Mouse (Mus musculus): ENCODE measurements around the gene Xpo6. TPM values are rescaled to one million over a fixed set of nuclear protein-coding genes. Genes with fewer than 3 reads are reported as not detected.

Xpo6 gene
- polyA plus RNA-seq, 1 experiment from 2014 or later, result 65.5 TPM

DNA sequence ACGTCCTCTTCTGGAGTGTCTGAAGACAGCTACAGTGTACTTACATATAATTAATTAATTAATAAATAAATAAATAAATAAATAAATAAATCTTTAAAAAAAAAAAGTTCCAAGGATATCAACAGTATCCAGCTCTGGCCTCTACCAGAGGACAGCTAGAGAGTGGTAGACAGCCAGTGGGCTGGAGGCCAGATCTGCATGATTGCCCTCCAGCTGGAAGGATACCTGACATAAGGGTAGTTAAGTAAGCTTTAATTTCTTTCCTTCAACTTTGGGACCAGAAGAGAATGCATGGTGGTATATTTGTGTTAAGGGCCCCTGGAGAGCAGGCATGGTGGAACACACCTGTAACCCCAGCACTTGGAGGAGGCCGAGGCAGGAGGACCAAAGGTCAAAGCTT is 100.5 kb downstream of the Xpo6 start:
- Histone ChIP-seq H3K36me3 (replicated peaks) (peaks cover 88% of the 10 kb centered on the region), H3K4me1 (no peaks in the 10 kb centered on the region), H3K27ac (no peak overlapping the region), H3K9me3 (no peaks in the 10 kb centered on the region), H3K4me3 (no peak overlapping the region), H3K27me3 (ENCODE audit: poor library complexity, severe bottlenecking) (no peaks in the 10 kb centered on the region)
- WGBS, result 93% methylated on average over 2 of the region's 2 CpGs
- DNase-seq (ENCODE audit: extremely low spot score, low spot score), result no peak

GRCm38 (mm10) chr7:126099163-126099775 is 101.0 kb downstream of the Xpo6 start:
- DNase-seq (ENCODE audit: extremely low spot score, low spot score), result no peak
- H3K4me1 ChIP-seq, result no peaks in the 10 kb centered on the region
- 96% methylated on average over 7 of the region's 7 CpGs for WGBS
- no peaks in the 10 kb centered on the region for H3K9me3 ChIP-seq
- H3K27ac ChIP-seq, result no peak overlapping the region
- H3K36me3 ChIP-seq (replicated peaks), result peaks cover 83% of the 10 kb centered on the region
- no peak overlapping the region for H3K4me3 ChIP-seq
- no peaks in the 10 kb centered on the region for H3K27me3 ChIP-seq (ENCODE audit: poor library complexity, severe bottlenecking)

DNA sequence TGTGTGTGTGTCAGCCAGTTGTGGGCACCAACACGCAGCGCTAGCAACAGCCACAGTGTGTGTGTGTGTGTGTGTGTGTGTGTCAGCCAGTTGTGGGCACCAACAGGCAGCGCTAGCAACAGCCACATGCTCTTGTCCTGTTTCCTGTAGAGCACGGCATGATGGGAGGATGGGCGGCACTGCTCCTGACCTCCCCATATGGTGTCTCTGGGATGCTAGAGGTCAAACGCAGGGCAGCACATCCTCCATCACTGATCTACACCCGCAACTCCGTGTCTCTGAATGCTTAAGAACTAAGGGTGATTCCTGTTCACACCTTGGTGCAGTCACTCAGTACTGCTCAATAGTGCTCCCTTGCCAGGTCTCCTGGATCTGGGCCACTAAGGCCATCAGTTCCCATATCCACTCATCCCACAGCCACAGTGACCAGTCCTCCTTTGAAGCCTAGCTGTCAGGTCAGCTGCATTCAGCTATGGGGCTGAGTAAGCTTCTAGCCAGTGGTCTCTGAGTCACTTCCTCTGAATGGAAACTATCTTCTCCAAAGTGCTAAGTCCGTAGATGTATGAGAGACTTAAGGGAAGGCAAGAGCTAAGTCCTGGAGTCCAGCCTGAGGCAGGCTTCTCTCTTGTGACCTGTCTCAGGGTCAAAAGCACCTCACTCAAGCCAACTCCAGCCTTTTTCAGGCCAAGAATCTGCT is 102.9 kb downstream of the Xpo6 start:
- H3K9me3 ChIP-seq, result no peaks in the 10 kb centered on the region
- H3K27me3 ChIP-seq (ENCODE audit: poor library complexity, severe bottlenecking), result no peaks in the 10 kb centered on the region
- 87% methylated on average over 7 of the region's 9 CpGs for WGBS
- H3K36me3 ChIP-seq (replicated peaks), result peaks cover 64% of the 10 kb centered on the region
- H3K27ac ChIP-seq, result no peak overlapping the region
- no peak for DNase-seq (ENCODE audit: extremely low spot score, low spot score)
- no peak overlapping the region for H3K4me3 ChIP-seq
- H3K4me1 ChIP-seq, result peaks cover 4% of the 10 kb centered on the region; the same call in 1 of the 2 replicates

GRCm38 (mm10) chr7:126096596-126096995 is 103.7 kb downstream of the Xpo6 start:
- DNase-seq (ENCODE audit: extremely low spot score, low spot score), result no peak
- WGBS, result 88% methylated on average over 5 of the region's 5 CpGs
- Histone ChIP-seq H3K27me3 (ENCODE audit: poor library complexity, severe bottlenecking) (no peaks in the 10 kb centered on the region), H3K27ac (no peak overlapping the region), H3K9me3 (no peaks in the 10 kb centered on the region; the same call in 1 of the 2 replicates), H3K4me1 (peaks cover 4% of the 10 kb centered on the region; the same call in 1 of the 2 replicates), H3K4me3 (no peak overlapping the region), H3K36me3 (replicated peaks) (peaks cover 56% of the 10 kb centered on the region)

GRCm38 (mm10) chr7:126094738-126095137 is 105.6 kb downstream of the Xpo6 start:
- Histone ChIP-seq H3K4me3 (no peak overlapping the region), H3K36me3 (replicated peaks) (peaks cover 38% of the 10 kb centered on the region), H3K27me3 (ENCODE audit: poor library complexity, severe bottlenecking) (no peaks in the 10 kb centered on the region), H3K4me1 (peaks cover 4% of the 10 kb centered on the region; the same call in 1 of the 2 replicates), H3K27ac (no peak overlapping the region), H3K9me3 (peaks cover 8% of the 10 kb centered on the region; the same call in 1 of the 2 replicates)
- 89% methylated on average over 5 of the region's 5 CpGs for WGBS
- DNase-seq (ENCODE audit: extremely low spot score, low spot score), result no peak

GRCm38 (mm10) chr7:126093162-126093561 is 107.1 kb downstream of the Xpo6 start:
- H3K27ac ChIP-seq, result no peak overlapping the region
- no peak for DNase-seq (ENCODE audit: extremely low spot score, low spot score)

GRCm38 (mm10) chr7:126089782-126090181 is 110.5 kb downstream of the Xpo6 start:
- no peak overlapping the region for H3K4me3 ChIP-seq
- H3K27ac ChIP-seq, result no peak overlapping the region
- H3K9me3 ChIP-seq, result peaks cover 8% of the 10 kb centered on the region; the same call in 1 of the 2 replicates
- H3K4me1 ChIP-seq, result peaks cover 34% of the 10 kb centered on the region
- peaks cover 27% of the 10 kb centered on the region for H3K27me3 ChIP-seq (ENCODE audit: poor library complexity, severe bottlenecking)
- DNase-seq (ENCODE audit: extremely low spot score, low spot score), result peak; percentile 50
- no peaks in the 10 kb centered on the region for H3K36me3 ChIP-seq (replicated peaks)
- 20% methylated on average over 6 of the region's 6 CpGs for WGBS

More at GRCm38 (mm10) chr7:126093162-126093561, 107.1 kb downstream of the Xpo6 start:
- H3K9me3 ChIP-seq, result peaks cover 8% of the 10 kb centered on the region; the same call in 1 of the 2 replicates
- peaks cover 4% of the 10 kb centered on the region; the same call in 1 of the 2 replicates for H3K4me1 ChIP-seq
- no peaks in the 10 kb centered on the region for H3K27me3 ChIP-seq (ENCODE audit: poor library complexity, severe bottlenecking)
- peaks cover 24% of the 10 kb centered on the region for H3K36me3 ChIP-seq (replicated peaks)
- 42% methylated on average over 3 of the region's 3 CpGs for WGBS
- H3K4me3 ChIP-seq, result no peak overlapping the region

- 29% methylated on average over 4 of the region's 6 CpGs for WGBS
- peaks cover 44% of the 10 kb centered on the region for H3K27me3 ChIP-seq (ENCODE audit: poor library complexity, severe bottlenecking)
- H3K4me1 ChIP-seq, result peaks cover 48% of the 10 kb centered on the region
- H3K27ac ChIP-seq, result no peak overlapping the region
- peaks cover 8% of the 10 kb centered on the region; the same call in 1 of the 2 replicates for H3K9me3 ChIP-seq
- no peak overlapping the region for H3K4me3 ChIP-seq
- H3K36me3 ChIP-seq (replicated peaks), result no peaks in the 10 kb centered on the region
- DNase-seq (ENCODE audit: extremely low spot score, low spot score), result no peak
Observed at GRCm38 (mm10) chr7:126088155-126088554, 112.1 kb downstream of the Xpo6 start.

DNA sequence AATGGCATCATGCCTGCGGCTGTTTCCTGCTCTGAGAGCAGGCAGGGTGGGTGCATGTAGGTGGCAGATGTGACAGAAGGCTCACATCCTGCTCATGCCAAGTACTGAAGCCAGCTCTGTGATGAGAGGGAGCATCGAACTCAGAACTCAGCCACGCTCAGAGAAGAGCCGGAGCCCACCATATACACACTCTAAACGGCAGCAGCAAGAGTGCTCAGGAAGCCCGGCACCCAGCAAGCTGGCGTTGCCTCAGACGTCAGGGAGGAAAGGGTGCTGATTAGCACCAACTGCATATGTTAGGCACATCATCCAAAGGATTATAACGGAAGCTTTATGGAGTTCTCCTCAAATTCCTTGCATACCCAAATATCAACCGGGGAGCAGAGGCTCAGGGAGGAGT is 112.7 kb downstream of the Xpo6 start:
- H3K9me3 ChIP-seq, result peaks cover 8% of the 10 kb centered on the region; the same call in 1 of the 2 replicates
- 78% methylated on average over 10 of the region's 10 CpGs for WGBS
- H3K4me1 ChIP-seq, result peaks cover 45% of the 10 kb centered on the region
- DNase-seq (ENCODE audit: extremely low spot score, low spot score), result no peak
- no peak overlapping the region for H3K4me3 ChIP-seq
- 0 out of 2 replicates have a peak overlapping the region, but pooled peaks have one; percentile 53 for H3K27ac ChIP-seq
- H3K27me3 ChIP-seq (ENCODE audit: poor library complexity, severe bottlenecking), result peaks cover 49% of the 10 kb centered on the region
- no peaks in the 10 kb centered on the region for H3K36me3 ChIP-seq (replicated peaks)

GRCm38 (mm10) chr7:126086321-126086741 is 114.0 kb downstream of the Xpo6 start:
- no peaks in the 10 kb centered on the region for H3K36me3 ChIP-seq (replicated peaks)
- H3K9me3 ChIP-seq, result peaks cover 6% of the 10 kb centered on the region; the same call in 1 of the 2 replicates
- DNase-seq (ENCODE audit: extremely low spot score, low spot score), result peak; percentile 65
- peaks cover 58% of the 10 kb centered on the region for H3K4me1 ChIP-seq
- H3K27me3 ChIP-seq (ENCODE audit: poor library complexity, severe bottlenecking), result peaks cover 62% of the 10 kb centered on the region
- no peak overlapping the region; the same call in 1 of the 2 replicates for H3K4me3 ChIP-seq
- H3K27ac ChIP-seq, result 0 out of 2 replicates have a peak overlapping the region, but pooled peaks have one; percentile 53
- 12% methylated on average over 6 of the region's 6 CpGs for WGBS

GRCm38 (mm10) chr7:126085154-126085553 is 115.1 kb downstream of the Xpo6 start:
- Histone ChIP-seq H3K36me3 (replicated peaks) (no peaks in the 10 kb centered on the region), H3K27me3 (ENCODE audit: poor library complexity, severe bottlenecking) (peaks cover 74% of the 10 kb centered on the region), H3K4me1 (peaks cover 59% of the 10 kb centered on the region), H3K27ac (no peak overlapping the region), H3K4me3 (no peak overlapping the region), H3K9me3 (no peaks in the 10 kb centered on the region)
- no peak for DNase-seq (ENCODE audit: extremely low spot score, low spot score)
- 89% methylated on average over 9 of the region's 9 CpGs for WGBS

DNA sequence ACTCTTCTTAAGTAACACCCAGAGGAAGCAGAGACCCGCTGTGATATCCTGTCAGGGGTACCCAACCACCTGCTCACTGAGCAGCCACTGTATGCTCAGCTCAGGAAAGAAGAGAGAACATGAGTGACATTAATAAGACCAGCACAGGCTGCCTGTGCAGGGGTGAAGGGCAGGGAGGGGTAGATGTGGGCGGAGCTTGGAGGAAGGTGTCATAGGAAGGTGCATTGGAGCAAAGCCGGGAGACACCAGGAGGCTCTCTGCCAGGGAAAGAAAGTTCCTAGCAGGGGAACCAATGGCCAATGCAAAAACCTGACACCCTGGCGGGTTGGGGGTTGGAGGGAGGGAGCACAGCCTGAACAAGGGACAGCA is 116.3 kb downstream of the Xpo6 start:
- no peaks in the 10 kb centered on the region for H3K36me3 ChIP-seq (replicated peaks)
- H3K27ac ChIP-seq, result no peak overlapping the region
- peaks cover 59% of the 10 kb centered on the region for H3K4me1 ChIP-seq
- H3K27me3 ChIP-seq (ENCODE audit: poor library complexity, severe bottlenecking), result peaks cover 85% of the 10 kb centered on the region
- WGBS, result 14% methylated on average over 4 of the region's 4 CpGs
- H3K9me3 ChIP-seq, result no peaks in the 10 kb centered on the region
- no peak overlapping the region for H3K4me3 ChIP-seq
- DNase-seq (ENCODE audit: extremely low spot score, low spot score), result no peak
